Comparison of ENCODE assay signal across 8 mouse cellular contexts in genomic region chr17:94750136-94750729, GRCm38 (mm10). TPM values are rescaled to one million over a fixed set of nuclear protein-coding genes. Genes with fewer than 3 reads are reported as not detected.
DNase-seq lines count a peak whose midpoint lies in the region; ATAC-seq lines count a peak whose summit lies in the region.

No protein-coding gene starts in this region.

- no peaks in the 10 kb centered on the region for H3K27me3 ChIP-seq in kidney, embryonic 14.5 days (ENCODE audit: control insufficient read depth, insufficient read depth, low read length)
- H3K27me3 ChIP-seq in hindbrain, embryonic 10.5 days (ENCODE audit: insufficient read depth, poor library complexity, severe bottlenecking) = no peaks in the 10 kb centered on the region
- H3K27me3 ChIP-seq in midbrain, embryonic 10.5 days (ENCODE audit: low read depth, poor library complexity, severe bottlenecking) = no peaks in the 10 kb centered on the region

- H3K9ac ChIP-seq in kidney, embryonic 14.5 days (ENCODE audit: low read depth, low read length) = peak overlapping the region; percentile 73

- ATAC-seq in kidney, embryonic 14.5 days (ENCODE audit: low FRiP score, low TSS enrichment) = no peak; the same call in 1 of the 2 replicates
- ATAC-seq in activated CD4-positive, CD25-positive, alpha-beta regulatory T cell, adult 4 months = peak; percentile 3

- peaks cover 13% of the 10 kb centered on the region; the same call in 1 of the 2 replicates for H3K4me1 ChIP-seq in kidney, embryonic 14.5 days (ENCODE audit: control insufficient read depth, insufficient read depth, low read length)
- H3K4me1 ChIP-seq in hindbrain, embryonic 10.5 days (replicated peaks) = peaks cover 23% of the 10 kb centered on the region
- H3K4me1 ChIP-seq in midbrain, embryonic 10.5 days = peaks cover 24% of the 10 kb centered on the region

- peak overlapping the region; percentile 58 for H3K4me2 ChIP-seq in kidney, embryonic 14.5 days (replicated peaks; ENCODE audit: low read depth, low read length)

- no peaks in the 10 kb centered on the region for H3K36me3 ChIP-seq in kidney, embryonic 14.5 days (ENCODE audit: control insufficient read depth, insufficient read depth, low read length)
- H3K36me3 ChIP-seq in hindbrain, embryonic 10.5 days = peaks cover 13% of the 10 kb centered on the region
- peaks cover 15% of the 10 kb centered on the region for H3K36me3 ChIP-seq in midbrain, embryonic 10.5 days

- H3K4me3 ChIP-seq in kidney, embryonic 14.5 days (ENCODE audit: low read length) = peak overlapping the region; percentile 65
- peak overlapping the region; percentile 72 for H3K4me3 ChIP-seq in hindbrain, embryonic 10.5 days
- peak overlapping the region; percentile 76 for H3K4me3 ChIP-seq in midbrain, embryonic 10.5 days

- H3K9me3 ChIP-seq in kidney, embryonic 14.5 days (ENCODE audit: control insufficient read depth, low read length) = no peaks in the 10 kb centered on the region
- no peaks in the 10 kb centered on the region for H3K9me3 ChIP-seq in hindbrain, embryonic 10.5 days
- H3K9me3 ChIP-seq in midbrain, embryonic 10.5 days (replicated peaks) = no peaks in the 10 kb centered on the region

- peak overlapping the region; percentile 96; the same call in 1 of the 2 replicates for H3K27ac ChIP-seq in kidney, embryonic 14.5 days (ENCODE audit: low read depth, low read length)
- peak overlapping the region; percentile 94 for H3K27ac ChIP-seq in hindbrain, embryonic 10.5 days
- peak overlapping the region; percentile 94 for H3K27ac ChIP-seq in midbrain, embryonic 10.5 days (replicated peaks)

- 1% methylated on average over 22 of the region's 22 CpGs for WGBS in kidney, embryonic 14.5 days
- WGBS in hindbrain, embryonic 10.5 days = 2% methylated on average over 22 of the region's 22 CpGs
- 3% methylated on average over 22 of the region's 22 CpGs for WGBS in midbrain, embryonic 10.5 days

- DNase-seq in kidney, postnatal 10 days = no peak
- no peak for DNase-seq in hindbrain, embryonic 10.5 days (ENCODE audit: low spot score)
- DNase-seq in midbrain, embryonic 10.5 days (ENCODE audit: low spot score) = no peak
- DNase-seq in adrenal gland, adult (ENCODE audit: inconsistent age in 2 of 2, low spot score in 1 of 2) = no peak
- no peak for DNase-seq in cerebellum, adult 9-11 months
- no peak for DNase-seq in left cerebral cortex, adult 8-10 months (ENCODE audit: low spot score in 2 of 2)

RNA-seq across cellular contexts. Expression of gene Mettl4, which starts 0.4 kb away (rescaled TPM):
- 21.4 and 26.1 TPM in 2 replicates for polyA plus RNA-seq in kidney, embryonic 14.5 days (2014; fragmentation: Nextera tagmentation; extraction: Ambion mirVana)
- 10 to 100 TPM; 18.5 to 20.6 TPM for polyA plus RNA-seq in activated CD4-positive, CD25-positive, alpha-beta regulatory T cell, adult 4 months (2017; shearing (Covaris generic))
- polyA plus RNA-seq in hindbrain, embryonic 10.5 days (2016; fragmentation: Nextera tagmentation; extraction: Ambion mirVana) = 23.9 and 24.6 TPM in 2 replicates
- 25.4 and 26.3 TPM in 2 replicates for polyA plus RNA-seq in midbrain, embryonic 10.5 days (2016; fragmentation: Nextera tagmentation; extraction: Ambion mirVana)
- 10 to 100 TPM; 14.0 to 17.9 (median 15.3) TPM for total RNA-seq in left cerebral cortex, adult 8-10 months (2022)
